Mouse (Mus musculus) E14TG2a.4 (cell line): ENCODE results near the gene Nek10.

ENCODE experiments used
- CTCF ChIP-seq: conservative IDR thresholded peaks from 2 replicates; pipeline ENCODE4 v1.5.1; 2014; ENCODE audit warnings: low read length
- POU5F1 ChIP-seq: IDR thresholded peaks from 2 replicates; pipeline ENCODE4 v1.6.1; 2014; ENCODE audit warnings: low read length, borderline replicate concordance

DNA sequence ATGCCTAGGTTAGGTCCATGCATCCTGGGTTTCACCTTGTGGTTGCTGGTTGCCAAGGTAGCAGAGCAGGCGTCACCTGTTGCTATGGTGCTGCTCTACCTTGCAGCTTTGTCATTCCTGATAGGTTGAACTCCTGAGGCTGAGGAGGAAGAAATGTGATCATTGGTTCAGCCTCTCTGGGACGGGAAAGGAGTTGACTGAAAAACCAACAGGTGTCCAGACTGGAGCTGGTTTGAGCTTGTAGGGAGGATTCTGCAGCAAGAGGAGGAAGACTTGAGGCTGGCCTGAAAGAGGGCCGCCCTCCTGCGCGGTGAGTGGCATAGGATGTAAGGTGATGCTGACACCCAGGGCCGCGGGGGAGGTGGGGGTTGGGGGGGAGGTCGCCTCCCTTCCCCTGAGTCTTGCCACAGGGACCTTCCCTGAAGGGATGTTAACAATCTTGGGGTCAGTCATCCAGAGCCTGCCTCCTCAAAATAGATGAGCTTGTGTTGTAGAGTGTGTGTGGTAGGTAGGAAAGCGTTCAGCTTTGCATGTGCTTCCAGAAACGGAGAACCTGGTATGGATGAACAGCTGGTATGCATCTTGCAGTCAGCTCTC is 804 bp downstream of the Nek10 start:
- TF ChIP-seq CTCF (no peak), POU5F1 (no peak)
